ENCODE assay signal across 8 mouse cellular contexts in the genomic region with DNA sequence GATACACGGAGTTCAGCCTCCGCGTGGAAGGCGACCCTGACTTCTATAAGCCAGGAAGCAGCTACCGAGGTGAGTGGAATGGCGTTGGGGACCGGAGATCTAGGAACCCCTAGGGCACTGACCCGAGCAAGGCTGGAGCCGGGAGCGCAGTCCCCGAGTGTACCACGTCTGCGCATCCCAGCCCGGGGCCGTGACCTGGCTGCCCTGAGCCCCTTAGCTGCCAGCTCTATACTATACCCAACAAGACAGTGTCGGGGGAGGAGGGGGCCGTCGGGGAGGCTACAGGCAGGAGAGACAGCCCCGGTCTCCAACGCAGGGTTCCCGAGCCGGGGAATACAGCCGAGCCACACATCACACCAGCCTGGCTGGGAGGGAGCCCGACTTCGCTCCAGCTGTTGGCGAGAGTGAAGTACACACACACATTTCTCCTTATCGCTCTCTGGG. TPM values are rescaled to one million over a fixed set of nuclear protein-coding genes. Genes with fewer than 3 reads are reported as not detected.
DNase-seq lines count a peak whose midpoint lies in the region; ATAC-seq and TF ChIP-seq lines count a peak whose summit lies in the region.

No protein-coding gene starts in this region.

- peak overlapping the region; percentile 55 for H3K9ac ChIP-seq in forebrain, embryonic 12.5 days
- H3K9ac ChIP-seq in intestine, embryonic 14.5 days (ENCODE audit: low read length) = peak overlapping the region; percentile 39

- peaks cover 36% of the 10 kb centered on the region for H3K4me1 ChIP-seq in forebrain, embryonic 12.5 days
- peaks cover 10% of the 10 kb centered on the region; the same call in 1 of the 2 replicates for H3K4me1 ChIP-seq in intestine, embryonic 14.5 days (replicated peaks; ENCODE audit: control insufficient read depth, insufficient read depth, low read length)
- H3K4me1 ChIP-seq in midbrain, embryonic 10.5 days = peaks cover 56% of the 10 kb centered on the region

- WGBS in forebrain, embryonic 12.5 days = under 1% methylated on average over 27 of the region's 27 CpGs
- 2% methylated on average over 27 of the region's 27 CpGs for WGBS in intestine, embryonic 14.5 days
- WGBS in midbrain, embryonic 10.5 days = under 1% methylated on average over 27 of the region's 27 CpGs

- peaks cover 63% of the 10 kb centered on the region for H3K27me3 ChIP-seq in forebrain, embryonic 12.5 days
- peaks cover 35% of the 10 kb centered on the region for H3K27me3 ChIP-seq in intestine, embryonic 14.5 days (replicated peaks; ENCODE audit: control insufficient read depth, insufficient read depth, low read length)
- peaks cover 52% of the 10 kb centered on the region for H3K27me3 ChIP-seq in midbrain, embryonic 10.5 days (ENCODE audit: low read depth, poor library complexity, severe bottlenecking)

- H3K9me3 ChIP-seq in forebrain, embryonic 12.5 days = peaks cover 4% of the 10 kb centered on the region
- no peaks in the 10 kb centered on the region for H3K9me3 ChIP-seq in intestine, embryonic 14.5 days (ENCODE audit: control insufficient read depth, low read length)
- peaks cover 8% of the 10 kb centered on the region; the same call in 1 of the 2 replicates for H3K9me3 ChIP-seq in midbrain, embryonic 10.5 days (replicated peaks)

- H3K4me3 ChIP-seq in forebrain, embryonic 12.5 days (replicated peaks) = peak overlapping the region; percentile 54
- peak overlapping the region; percentile 41 for H3K4me3 ChIP-seq in intestine, embryonic 14.5 days (ENCODE audit: low read depth, low read length)
- H3K4me3 ChIP-seq in midbrain, embryonic 10.5 days = peak overlapping the region; percentile 71

- DNase-seq in layer of hippocampus, postnatal 10 days (ENCODE audit: low spot score in 2 of 2) = peak; percentile 27 to 56
- no peak for DNase-seq in layer of hippocampus, adult 9-11 months
- DNase-seq in brain, embryonic 14.5 days (ENCODE audit: low read depth) = peak; percentile 29
- peak; percentile 67 for DNase-seq in intestine, embryonic 14.5 days (ENCODE audit: low spot score)
- no peak for DNase-seq in midbrain, embryonic 10.5 days (ENCODE audit: low spot score)
- DNase-seq in natural killer cell, adult 2 months (ENCODE audit: low spot score in 2 of 2) = no peak
- no peak for DNase-seq in c-Kit-positive CD71-positive TER-119-positive erythroid progenitor cells, embryonic 14.5 days (ENCODE audit: low spot score)

- peak overlapping the region; percentile 99 for H3K4me2 ChIP-seq in forebrain, embryonic 12.5 days
- peak overlapping the region; percentile 96 for H3K4me2 ChIP-seq in intestine, embryonic 14.5 days (ENCODE audit: low read length)

- no peak for TF ChIP-seq CTCF in brain, embryonic 14.5 days (IDR thresholded peaks at IDR 0.05; ENCODE audit: borderline replicate concordance, extremely low read depth, insufficient read depth, insufficient read length)

- no peak for TF ChIP-seq POLR2A in brain, embryonic 14.5 days (IDR thresholded peaks at IDR 0.05; ENCODE audit: borderline replicate concordance, extremely low read depth, insufficient read depth, insufficient read length, poor library complexity, severe bottlenecking)

- H3K36me3 ChIP-seq in forebrain, embryonic 12.5 days (replicated peaks) = no peaks in the 10 kb centered on the region
- no peaks in the 10 kb centered on the region for H3K36me3 ChIP-seq in intestine, embryonic 14.5 days (ENCODE audit: control insufficient read depth, insufficient read depth, low read length)
- peaks cover 6% of the 10 kb centered on the region for H3K36me3 ChIP-seq in midbrain, embryonic 10.5 days

- peak; percentile 22 for ATAC-seq in forebrain, embryonic 12.5 days (ENCODE audit: low FRiP score)
- peak; percentile 59; the same call in 1 of the 2 replicates for ATAC-seq in intestine, embryonic 14.5 days (replicated peaks; ENCODE audit: low FRiP score, low TSS enrichment, low read depth)

- H3K27ac ChIP-seq in forebrain, embryonic 12.5 days = no peak overlapping the region
- no peak overlapping the region for H3K27ac ChIP-seq in intestine, embryonic 14.5 days (ENCODE audit: low read depth)
- peak overlapping the region; percentile 88 for H3K27ac ChIP-seq in midbrain, embryonic 10.5 days (replicated peaks)

RNA-seq across cellular contexts. Expression of a gene that starts 0.7 kb away (rescaled TPM):
- 10 to 100 TPM; 59.1 to 64.4 TPM for total RNA-seq in layer of hippocampus, postnatal 10 days (2021)
- polyA plus RNA-seq in brain, embryonic 14.5 days (2012; rRNA removed) = 17.4 and 43.4 TPM in 2 replicates
- 12.5 and 14.8 TPM in 2 replicates for polyA plus RNA-seq in forebrain, embryonic 12.5 days (2016; fragmentation: Nextera tagmentation; extraction: Ambion mirVana)
- polyA plus RNA-seq in intestine, embryonic 14.5 days (2014; fragmentation: Nextera tagmentation; extraction: Ambion mirVana) = 11.7 and 12.2 TPM in 2 replicates
- polyA plus RNA-seq in midbrain, embryonic 10.5 days (2016; fragmentation: Nextera tagmentation; extraction: Ambion mirVana) = 73.1 and 75.6 TPM in 2 replicates

Comparison
In these comparisons a context has a peak if more than half of its experiments do, and no peak if none do; other contexts are left out.
1. DNase-seq: peak in layer of hippocampus, postnatal 10 days (2 of 2), brain, embryonic 14.5 days (single experiment) and intestine, embryonic 14.5 days (single experiment); none in layer of hippocampus, adult 9-11 months (single experiment), midbrain, embryonic 10.5 days (single experiment), natural killer cell, adult 2 months (0 of 2) and c-Kit-positive CD71-positive TER-119-positive erythroid progenitor cells, embryonic 14.5 days (single experiment).
2. Peak in every context shown above with its lines, with median percentiles within 50 percentile points of each other: H3K4me3 ChIP-seq.